Mouse (Mus musculus) intestine, embryonic 14.5 days (tissue): ENCODE results near the gene Bhmt. TPM values are rescaled to one million over a fixed set of nuclear protein-coding genes. Genes with fewer than 3 reads are reported as not detected.
"Not testable (repeated sequence)": the region's sequence is repeated elsewhere in the genome, so short reads cannot be mapped to it uniquely, and the experiment has no call there.

Experiments
- ATAC-seq: fragments of 200-750 bp; cut with Nextera tagmentation; replicated peaks from 2 replicates; pipeline ENCODE4 v1.8.0; 2017; ENCODE audit warnings: low read depth, moderate number of reproducible peaks, moderate TSS enrichment, moderate library complexity; ENCODE audit not compliant: low FRiP score, low TSS enrichment
- DNase-seq: peaks from one replicate; pipeline ENCODE4 v3.0.0-alpha.2; 2018; ENCODE audit warnings: low spot score
- H3K27ac ChIP-seq: fragments of 300-500 bp; sonication (generic); 2 replicates; pipeline ENCODE4 v1.5.1; 2014; ENCODE audit warnings: low read depth, mild to moderate bottlenecking, control low read depth
- H3K27me3 ChIP-seq: fragments of 300-500 bp; sonication (generic); replicated peaks from 2 replicates; pipeline ENCODE4 v1.6.1; 2014; ENCODE audit warnings: low read length, control low read depth; ENCODE audit not compliant: control insufficient read depth, insufficient read depth
- H3K36me3 ChIP-seq: fragments of 300-500 bp; sonication (generic); 2 replicates; pipeline ENCODE4 v1.6.1; 2014; ENCODE audit warnings: low read length, control low read depth; ENCODE audit not compliant: control insufficient read depth, insufficient read depth
- H3K4me1 ChIP-seq: fragments of 300-500 bp; sonication (generic); replicated peaks from 2 replicates; pipeline ENCODE4 v1.6.1; 2014; ENCODE audit warnings: low read length, control low read depth, mixed read lengths; ENCODE audit not compliant: control insufficient read depth, insufficient read depth
- H3K4me2 ChIP-seq: fragments of 300-500 bp; sonication (generic); 2 replicates; pipeline ENCODE4 v1.6.1; 2014; ENCODE audit warnings: low read length
- H3K4me3 ChIP-seq: fragments of 300-500 bp; sonication (generic); 2 replicates; pipeline ENCODE4 v1.5.1; 2014; ENCODE audit warnings: low read depth, low read length, control low read depth, mixed read lengths
- H3K9ac ChIP-seq: fragments of 300-500 bp; sonication (generic); 2 replicates; pipeline ENCODE4 v1.6.1; 2014; ENCODE audit warnings: mild to moderate bottlenecking, low read length
- H3K9me3 ChIP-seq: fragments of 300-500 bp; sonication (generic); 2 replicates; pipeline ENCODE4 v1.6.1; 2016; ENCODE audit warnings: low read length, control low read depth; ENCODE audit not compliant: control insufficient read depth
- WGBS: fragments of 180-500 bp; shearing (Covaris S2); extraction: QIAGEN DNeasy Blood & Tissue Kit; methylation state at CpG from one replicate; pipeline ENCODE4 v1.1.7; 2014; 5-methylcytosine and 5-hydroxymethylcytosine counted together
- polyA plus RNA-seq: library from polyadenylated mRNA; unstranded; fragments of >200 nt; fragmentation: Nextera tagmentation; extraction: Ambion mirVana; gene quantifications from 2 replicates; pipeline ENCODE4 v1.2.1, GENCODE M21; 2014

Gene Bhmt
- polyA plus RNA-seq, 1 experiment from 2014 or later = not detected

DNA sequence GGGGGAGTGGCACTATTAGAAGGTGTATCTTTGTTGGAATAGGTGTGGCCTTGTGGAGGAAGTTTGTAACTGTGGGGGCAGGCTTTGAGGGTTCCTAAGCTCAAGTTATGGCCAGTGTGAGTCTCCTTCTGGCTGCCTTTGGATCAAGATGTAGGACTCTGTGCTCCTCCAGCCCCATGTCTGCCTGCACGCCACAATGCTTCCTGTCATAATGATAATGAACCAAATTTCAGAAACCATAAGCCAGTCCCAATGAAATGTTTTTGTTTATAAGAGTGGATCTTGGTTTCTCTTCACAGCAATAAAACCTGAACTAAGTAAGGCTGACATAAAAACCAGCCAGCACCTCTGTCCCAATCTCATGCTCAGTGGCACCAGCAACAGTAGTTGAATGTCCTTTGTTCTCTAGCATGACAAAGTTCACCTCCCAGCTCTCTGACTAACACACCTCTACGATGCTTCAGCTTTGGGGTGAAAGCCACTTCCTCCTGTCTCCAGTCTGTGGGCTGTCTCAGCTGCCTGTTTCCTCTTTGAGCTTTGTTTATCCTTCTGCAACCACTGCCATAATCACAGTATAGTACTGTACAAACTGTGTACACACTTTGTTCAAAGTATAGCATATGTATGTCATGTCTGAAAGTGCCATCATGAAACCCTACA is 44.6 kb downstream of the Bhmt start:
- no peak overlapping the region for H3K27ac ChIP-seq
- H3K9ac ChIP-seq = no peak overlapping the region
- no peaks in the 10 kb centered on the region for H3K36me3 ChIP-seq
- H3K4me3 ChIP-seq = no peak overlapping the region
- H3K4me2 ChIP-seq = no peak overlapping the region
- DNase-seq (no peak), ATAC-seq (no peak)
- WGBS = 74% methylated on average over 2 of the region's 2 CpGs
- H3K27me3 ChIP-seq = no peaks in the 10 kb centered on the region
- H3K9me3 ChIP-seq = no peaks in the 10 kb centered on the region
- H3K4me1 ChIP-seq = no peaks in the 10 kb centered on the region

DNA sequence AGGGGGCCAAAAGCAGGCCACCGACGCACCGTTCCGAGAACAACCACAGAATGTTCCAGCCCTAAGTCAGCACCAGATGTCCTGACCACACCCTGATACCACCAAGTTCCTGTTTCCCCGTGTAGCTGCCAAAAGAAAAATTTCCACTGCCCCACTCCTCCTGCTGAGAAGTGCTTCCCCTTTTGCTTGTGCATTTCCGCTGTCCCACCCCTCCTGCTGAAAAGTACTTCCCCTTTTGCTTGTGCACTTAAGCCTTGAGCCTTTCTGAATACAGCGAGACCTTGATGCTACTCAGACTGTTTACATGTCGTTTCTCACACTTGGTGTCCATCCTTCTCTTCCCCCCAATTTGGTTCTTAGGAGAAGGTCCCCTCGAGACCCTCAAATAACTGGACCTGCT is 55.2 kb downstream of the Bhmt start:
- H3K4me2 ChIP-seq, H3K4me3 ChIP-seq, H3K9ac ChIP-seq, H3K4me1 ChIP-seq, H3K36me3 ChIP-seq, DNase-seq, H3K27ac ChIP-seq, ATAC-seq, H3K9me3 ChIP-seq, H3K27me3 ChIP-seq: not testable (repeated sequence)
- WGBS = 86% methylated on average over 9 of the region's 9 CpGs

DNA sequence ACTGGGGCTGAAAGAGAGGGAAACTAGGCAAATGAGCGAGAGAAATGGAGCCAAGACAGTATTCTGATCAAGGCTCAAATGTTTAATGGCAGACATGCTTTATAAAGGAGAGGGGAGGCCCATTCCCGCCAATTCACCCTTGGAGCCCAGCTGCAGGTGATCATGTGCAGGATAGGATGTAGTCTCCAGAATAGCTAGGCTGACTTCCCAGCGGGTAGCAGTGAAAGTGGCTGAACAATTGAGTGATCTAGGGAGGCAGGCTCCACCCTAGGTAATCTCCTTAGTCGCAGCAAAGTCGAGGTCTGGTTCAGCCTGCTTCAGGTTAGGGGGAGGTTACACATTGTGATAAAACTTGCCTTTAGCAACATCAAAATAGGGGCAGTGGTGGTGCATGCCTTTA is 57.3 kb downstream of the Bhmt start:
- Histone ChIP-seq H3K4me3 (no peak overlapping the region), H3K9me3 (no peaks in the 10 kb centered on the region), H3K27ac (no peak overlapping the region), H3K9ac (no peak overlapping the region), H3K36me3 (no peaks in the 10 kb centered on the region), H3K4me1 (no peaks in the 10 kb centered on the region), H3K27me3 (no peaks in the 10 kb centered on the region), H3K4me2 (no peak overlapping the region)
- ATAC-seq (no peak), DNase-seq (no peak)
- WGBS = 78% methylated on average over 5 of the region's 5 CpGs

DNA sequence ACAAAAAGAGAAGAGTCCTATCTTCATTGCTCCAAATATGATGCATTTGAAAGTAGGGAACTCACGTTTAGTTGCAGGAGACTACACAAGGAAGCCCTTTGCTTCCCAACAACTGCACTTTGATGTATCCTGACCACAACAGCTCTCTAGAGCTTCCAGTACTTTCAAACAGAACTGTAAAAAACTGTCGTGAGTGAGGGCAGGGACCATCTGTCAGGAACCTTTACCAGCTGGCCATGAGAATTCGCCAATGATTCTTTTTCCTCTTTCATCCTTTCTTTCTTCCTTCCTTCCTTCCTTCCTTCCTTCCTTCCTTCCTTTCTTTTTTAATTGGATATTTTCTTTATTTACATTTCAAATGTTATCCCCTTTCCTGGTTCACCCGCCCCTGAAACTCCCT is 68.1 kb downstream of the Bhmt start:
- DNase-seq (no peak), ATAC-seq (no peak)
- H3K9me3 ChIP-seq = no peaks in the 10 kb centered on the region
- H3K27ac ChIP-seq = no peak overlapping the region
- H3K27me3 ChIP-seq = no peaks in the 10 kb centered on the region
- H3K9ac ChIP-seq = no peak overlapping the region
- H3K4me3 ChIP-seq = no peak overlapping the region
- no peak overlapping the region for H3K4me2 ChIP-seq
- 65% methylated on average over 4 of the region's 4 CpGs for WGBS
- no peaks in the 10 kb centered on the region for H3K36me3 ChIP-seq
- no peaks in the 10 kb centered on the region for H3K4me1 ChIP-seq

Other genes with a start within 250 kb of the Bhmt start
- gene Jmy, start 138.2 kb downstream of the Bhmt start, polyA plus RNA-seq = 5.5 and 6.1 TPM in 2 replicates
- 0.07 TPM in 1 of 2 replicates, not detected in the other for gene Bhmt2, start 36.3 kb upstream of the Bhmt start, polyA plus RNA-seq
- gene Dmgdh, start 36.5 kb upstream of the Bhmt start, polyA plus RNA-seq = 0.11 TPM in 1 of 2 replicates, not detected in the other
- gene Arsb, start 133.7 kb upstream of the Bhmt start, polyA plus RNA-seq = 14.2 and 14.3 TPM in 2 replicates